Mouse (Mus musculus) R1 (cell line): ENCODE results near the gene Trf.

Experiments used
- DNase-seq: peaks from one replicate; pipeline ENCODE4 v3.0.0-alpha.2; 2018; ENCODE audit warnings: low read depth, low spot score

The Trf gene

GRCm38 (mm10) chr9:103230151-103230951, at the start of gene Trf, which contains the start of gene Gm20425:
Trf (minus strand) TSS chr9:103230444.
Gm20425 (minus strand) TSS chr9:103230307.
- peak; percentile 54 for DNase-seq

GRCm38 (mm10) chr9:103276876-103277275, 46.6 kb upstream of the Trf start:
- peak; percentile 31 for DNase-seq

- no peak for DNase-seq
Measured at GRCm38 (mm10) chr9:103275676-103276075, 45.4 kb upstream of the Trf start.

GRCm38 (mm10) chr9:103274819-103275218, 44.6 kb upstream of the Trf start:
- DNase-seq, result no peak

DNA sequence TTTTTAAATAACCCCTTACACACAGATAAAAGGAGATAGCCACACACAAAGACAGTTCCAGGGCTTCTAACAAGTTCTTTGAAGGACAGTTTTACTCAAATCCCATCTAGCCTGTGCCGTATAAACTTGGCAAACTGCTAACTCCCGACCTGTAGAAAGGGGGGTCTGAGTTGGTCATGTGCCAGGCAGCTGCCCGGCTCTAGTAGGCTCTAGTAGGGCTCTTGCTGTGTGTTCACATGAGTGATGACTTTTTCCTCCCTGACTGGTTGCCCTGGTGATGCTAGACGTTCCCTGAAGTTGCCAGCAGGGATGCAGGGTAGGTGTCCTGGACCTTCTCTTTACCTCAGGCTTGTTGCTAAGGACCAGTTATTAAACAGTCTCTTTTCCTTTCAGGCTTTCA, 40.9 kb upstream of the Trf start:
- DNase-seq, result no peak

- DNase-seq, result peak; percentile 50
Measured at GRCm38 (mm10) chr9:103265778-103266177, 35.5 kb upstream of the Trf start.

GRCm38 (mm10) chr9:103252906-103253305, 22.7 kb upstream of the Trf start:
- DNase-seq, result no peak

DNA sequence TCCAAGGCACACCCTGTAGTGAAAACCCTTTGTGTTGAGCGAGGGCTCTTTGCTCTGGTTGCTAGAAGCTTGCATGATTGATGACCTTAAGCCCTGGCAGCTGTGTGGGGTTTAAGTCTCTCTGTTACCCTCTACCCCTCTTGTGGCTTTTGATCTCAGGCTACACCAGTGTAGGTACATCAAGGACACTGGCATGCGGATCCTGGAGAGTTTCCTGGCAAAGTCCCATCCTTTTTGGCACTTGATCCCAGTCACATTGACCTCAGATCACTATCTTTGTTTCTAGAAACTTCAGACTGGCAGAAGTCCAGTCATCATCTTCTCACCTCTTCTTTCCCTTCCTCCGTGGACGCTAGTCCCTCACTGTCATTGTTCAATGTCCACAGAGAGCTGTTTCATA, 18.4 kb upstream of the Trf start:
- no peak for DNase-seq

- no peak for DNase-seq
Measured at GRCm38 (mm10) chr9:103246526-103247168, 16.4 kb upstream of the Trf start.

GRCm38 (mm10) chr9:103243640-103244039, 13.4 kb upstream of the Trf start:
- no peak for DNase-seq

- no peak for DNase-seq
Measured at GRCm38 (mm10) chr9:103241206-103241605, 11.0 kb upstream of the Trf start.

GRCm38 (mm10) chr9:103239471-103239870, 9.2 kb upstream of the Trf start:
- no peak for DNase-seq

GRCm38 (mm10) chr9:103234565-103235165, 4.4 kb upstream of the Trf start:
- DNase-seq, result no peak

DNA sequence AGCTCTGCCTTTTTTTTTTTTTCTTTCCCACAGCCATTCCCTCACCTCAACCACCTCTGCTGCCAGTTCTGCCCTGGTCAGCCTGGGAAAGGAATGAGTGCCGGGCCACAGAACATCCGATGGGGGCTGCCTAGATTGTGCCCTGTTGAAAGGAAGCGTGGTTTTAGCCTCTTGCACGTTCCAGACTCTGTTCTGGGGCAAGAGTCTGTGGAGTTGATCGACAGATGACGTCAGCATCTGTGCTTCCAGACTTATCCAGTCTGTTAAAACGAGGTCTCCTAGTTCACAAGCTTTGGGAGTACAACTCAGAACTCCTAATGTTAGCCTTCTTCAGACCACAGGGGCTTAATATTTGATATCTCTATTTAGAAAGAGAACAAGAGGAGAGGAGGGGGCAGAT, 3.8 kb upstream of the Trf start:
- DNase-seq, result no peak

- no peak for DNase-seq
Measured at GRCm38 (mm10) chr9:103233006-103233395, 2.8 kb upstream of the Trf start.

GRCm38 (mm10) chr9:103232232-103233005, 2.2 kb upstream of the Trf start:
- DNase-seq, result no peak

DNA sequence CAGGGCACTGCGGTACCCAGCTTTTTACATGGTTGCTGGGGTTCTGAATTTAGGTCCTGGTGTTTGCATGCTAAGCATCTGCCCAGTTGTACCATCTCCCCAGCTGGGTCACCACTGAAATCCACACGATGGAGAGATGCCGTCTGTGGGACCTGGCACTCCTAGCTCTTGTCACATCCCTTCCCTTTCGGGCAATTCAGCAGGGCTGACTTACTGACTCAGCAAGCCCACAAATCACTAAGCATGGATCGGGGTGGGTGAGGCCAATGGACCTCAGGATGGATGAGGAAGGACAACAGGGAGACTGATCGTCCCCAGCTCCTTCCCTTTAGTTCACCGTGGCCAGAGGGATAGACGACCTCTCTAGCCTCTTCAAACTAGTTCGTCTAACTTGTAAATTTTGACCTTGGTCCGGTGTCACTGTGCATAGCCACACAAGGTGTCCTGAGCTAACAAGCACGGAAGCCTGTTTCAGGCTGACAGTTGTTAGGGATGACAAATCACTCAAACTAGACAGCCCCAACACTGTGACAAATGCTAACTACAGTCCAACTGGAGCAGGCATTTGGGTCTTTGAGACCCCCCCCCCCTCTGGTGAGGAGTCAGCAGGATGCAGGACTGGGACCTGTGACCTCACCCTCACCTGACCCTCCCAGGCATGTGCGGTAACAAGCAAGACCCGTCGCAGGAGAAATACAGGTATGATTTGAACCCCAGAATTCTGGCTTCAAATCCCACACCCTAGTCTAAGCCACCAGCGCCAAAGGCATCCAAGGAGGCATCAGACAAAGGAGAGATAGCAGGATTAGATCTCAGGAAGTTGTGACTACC, 992 bp downstream of the Trf start:
- DNase-seq, result no peak

- no peak for DNase-seq
Measured at GRCm38 (mm10) chr9:103228370-103229003, 1.8 kb downstream of the Trf start.

DNA sequence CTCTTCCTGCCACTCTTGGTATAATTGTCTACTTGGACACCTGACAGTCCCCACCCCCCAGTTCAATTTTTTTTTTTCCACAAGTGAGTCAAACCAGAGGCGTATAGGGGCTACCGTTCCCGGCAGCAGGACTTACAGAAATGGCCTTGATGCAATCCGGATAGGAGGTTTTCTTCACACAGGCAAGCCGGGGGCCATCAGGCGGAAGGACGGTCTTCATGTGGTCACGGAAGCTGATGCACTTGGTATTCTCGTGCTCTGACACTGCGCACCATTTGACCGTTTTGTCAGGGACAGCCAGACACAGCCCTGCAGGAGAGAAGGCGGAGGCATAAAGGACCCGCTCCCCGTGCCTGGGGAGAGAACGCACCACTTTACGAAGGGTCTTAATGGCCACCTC, 2.5 kb downstream of the Trf start:
- DNase-seq, result no peak

DNA sequence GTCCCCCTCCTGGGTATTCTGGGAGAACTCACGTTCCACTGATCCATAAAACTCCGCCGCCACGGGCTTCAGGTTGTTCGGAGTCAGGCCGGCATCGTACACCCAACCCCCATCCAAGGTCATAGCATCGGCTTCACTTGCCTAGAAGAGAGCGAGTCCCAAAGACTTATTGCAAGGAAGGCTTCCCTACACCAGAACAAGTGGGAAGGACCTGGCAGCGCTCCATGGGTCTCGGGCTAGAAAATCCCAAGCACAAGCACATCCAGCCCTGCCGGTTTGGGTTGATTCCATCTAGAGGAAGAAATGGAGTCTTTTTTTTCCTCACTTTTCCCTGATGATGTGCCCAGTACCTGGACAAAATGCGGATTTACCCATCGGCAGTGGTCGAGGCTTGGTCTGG, 3.4 kb downstream of the Trf start:
- no peak for DNase-seq

- peak; percentile 76 for DNase-seq
Measured at GRCm38 (mm10) chr9:103225464-103225863, 4.8 kb downstream of the Trf start.
